Mouse (Mus musculus) yolk sac, embryonic 10.5 days (tissue): ENCODE results near the gene Casc3.

Source experiments
- DNase-seq: peaks from one replicate; pipeline ENCODE4 v3.0.0-alpha.2; 2017; ENCODE audit warnings: low spot score

Gene Casc3

GRCm38 (mm10) chr11:98870791-98871190 lies 66.1 kb downstream of the Casc3 start:
- no peak for DNase-seq

- no peak for DNase-seq
Measured at GRCm38 (mm10) chr11:98871416-98871815, 66.7 kb downstream of the Casc3 start.

- DNase-seq, result no peak
Measured at GRCm38 (mm10) chr11:98872040-98872439, 67.3 kb downstream of the Casc3 start.

- DNase-seq, result peak; percentile 21
Measured at GRCm38 (mm10) chr11:98873900-98874299, 69.2 kb downstream of the Casc3 start.

- peak; percentile 32 for DNase-seq
Measured at GRCm38 (mm10) chr11:98877001-98877400, 72.3 kb downstream of the Casc3 start.
